Mouse (Mus musculus): ENCODE data around the gene 4930438A08Rik.

GRCm38 (mm10) chr11:58315536-58316168 lies 41.1 kb downstream of the 4930438A08Rik start:
- TF ChIP-seq CTCF (IDR thresholded peaks at IDR 0.05; ENCODE audit: borderline replicate concordance, control insufficient read depth, extremely low read depth, insufficient read depth, low read length, poor library complexity) (no peak), POLR2A (IDR thresholded peaks at IDR 0.05; ENCODE audit: control insufficient read depth, extremely low read depth, insufficient read depth, low read length, poor library complexity) (no peak)
